Mouse (Mus musculus) gastrocnemius, adult 2 months (tissue): Measurements from ENCODE around the gene Coq10a. TPM values are rescaled to one million over a fixed set of nuclear protein-coding genes. Genes with fewer than 3 reads are reported as not detected.
"Not testable (repeated sequence)": the region's sequence is repeated elsewhere in the genome, so short reads cannot be mapped to it uniquely, and the experiment has no call there.

ENCODE experiments used
- DNase-seq: peaks from one replicate; pipeline ENCODE4 v3.0.0; 2022
- H3K27ac ChIP-seq: fragments of 200-600 bp; 2 replicates; pipeline ENCODE4 v1.8.1; 2022; ENCODE audit warnings: mild to moderate bottlenecking
- H3K4me3 ChIP-seq: fragments of 200-600 bp; 2 replicates; pipeline ENCODE4 v1.8.1; 2022; ENCODE audit warnings: mild to moderate bottlenecking, moderate library complexity
- CTCF ChIP-seq: fragments of 200-600 bp; IDR thresholded peaks from 2 replicates; pipeline ENCODE4 v1.8.1; 2022; ENCODE audit warnings: antibody characterized with exemption, mild to moderate bottlenecking, moderate library complexity
- intact Hi-C: fragments of 180-260 bp; cut with DNase I; formaldehyde crosslinking; loops from one replicate; pipeline ENCODE4 v1.15.1; 2025
- microRNA-seq: library from miRNA; unstranded; fragments of <30 nt; microRNA quantifications from one replicate; pipeline ENCODE4 v1.2.0, GENCODE M21; 2021
- total RNA-seq, 2 experiments: library from RNA; stranded (reverse); gene quantifications; 2 replicates each; pipeline ENCODE4 v1.2.3; 2021

Gene Coq10a
- total RNA-seq, 2 experiments from 2014 or later = 447 to 542 TPM

DNA sequence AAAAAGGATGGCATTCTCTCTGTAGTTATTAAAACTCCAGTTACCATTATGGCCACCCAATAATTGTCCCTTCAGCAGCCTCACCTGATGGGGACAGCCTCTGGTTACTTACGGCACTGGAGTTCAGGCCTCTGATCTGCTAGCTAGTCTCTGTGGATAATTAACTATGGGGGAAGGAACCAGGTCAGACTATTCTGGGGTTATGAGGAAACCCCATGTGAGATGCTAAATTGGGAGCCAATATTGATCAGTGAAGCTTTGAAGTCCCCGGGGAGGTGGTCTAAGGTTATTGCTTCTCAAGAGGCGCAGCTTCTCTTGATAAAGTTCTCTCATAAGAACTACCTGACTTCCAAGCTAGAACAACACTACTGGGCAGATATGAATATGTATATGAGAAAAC is 32.6 kb downstream of the Coq10a start:
- Histone ChIP-seq H3K27ac (peak overlapping the region; percentile 97), H3K4me3 (no peak overlapping the region)
- no peak for DNase-seq
- intact Hi-C loops = loop anchor here (2.0 to 5.0 kb wide), 2 partner anchors 41 to 119 kb away; partner anchors contain the start of gene Ankrd52
- no peak for TF ChIP-seq CTCF

DNA sequence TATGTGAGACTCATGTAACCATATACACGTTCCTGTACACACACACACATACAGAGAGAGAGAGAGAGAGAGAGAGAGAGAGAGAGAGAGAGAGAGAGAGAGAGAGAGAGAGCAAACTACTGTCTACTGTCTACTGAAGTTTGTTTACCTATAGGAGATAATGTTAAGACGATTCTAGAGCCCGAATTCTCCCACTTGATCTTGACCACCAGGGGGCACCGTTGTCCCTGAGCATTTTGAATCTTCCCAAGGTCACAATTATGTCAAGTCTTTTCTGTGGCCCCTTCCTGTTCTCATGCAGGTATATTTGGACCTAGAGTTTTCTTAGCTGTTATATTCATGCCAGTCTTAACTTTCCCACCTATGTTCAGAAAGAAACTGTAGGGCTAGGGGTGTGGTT is 33.2 kb downstream of the Coq10a start:
- intact Hi-C loops = loop anchor here (5.0 kb wide), 1 partner anchor 42 kb away; the partner anchor contains the start of gene Ankrd52

DNA sequence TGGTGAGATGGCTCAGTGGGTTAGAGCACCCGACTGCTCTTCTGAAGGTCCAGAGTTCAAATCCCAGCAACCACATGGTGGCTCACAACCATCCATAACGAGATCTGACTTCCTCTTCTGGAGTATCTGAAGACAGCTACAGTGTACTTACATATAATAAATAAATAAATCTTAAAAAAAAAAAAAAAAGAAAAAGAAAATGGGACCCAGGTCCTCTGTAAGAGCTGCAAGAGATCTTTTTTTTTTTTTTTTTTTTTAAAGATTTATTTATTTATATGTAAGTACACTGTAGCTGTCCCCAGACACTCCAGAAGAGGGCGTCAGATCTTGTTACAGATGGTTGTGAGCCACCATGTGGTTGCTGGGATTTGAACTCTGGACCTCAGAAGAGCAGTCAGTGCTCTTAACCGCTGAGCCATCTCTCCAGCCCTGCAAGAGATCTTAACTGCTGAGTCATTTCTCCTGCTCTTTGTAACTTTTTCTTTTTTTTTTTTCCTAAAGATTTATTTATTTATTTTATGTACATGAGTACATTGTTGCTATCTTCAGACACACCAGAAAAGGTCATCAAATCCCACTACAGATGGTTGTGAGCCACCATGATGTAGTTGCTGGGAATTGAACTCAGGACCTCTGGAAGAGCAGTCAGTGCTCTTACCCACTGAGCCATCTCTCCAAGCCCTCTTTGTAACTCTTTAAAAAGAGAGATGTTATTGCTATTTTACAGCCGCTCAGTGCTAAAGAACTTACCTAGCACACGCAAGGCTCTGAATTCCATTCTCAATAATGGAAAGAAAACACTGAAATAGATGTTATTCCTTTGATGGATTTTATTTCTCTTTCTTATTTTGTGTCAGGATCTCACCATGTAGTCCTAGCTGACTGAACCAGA is 36.2 kb downstream of the Coq10a start:
- DNase-seq, H3K4me3 ChIP-seq, H3K27ac ChIP-seq, intact Hi-C loops: not testable (repeated sequence)

More for the DNA sequence above, 33.2 kb downstream of the Coq10a start:
- DNase-seq = peak; percentile 85
- peak; percentile 78 for TF ChIP-seq CTCF
- Histone ChIP-seq H3K27ac (peak overlapping the region; percentile 97), H3K4me3 (no peak overlapping the region)

DNA sequence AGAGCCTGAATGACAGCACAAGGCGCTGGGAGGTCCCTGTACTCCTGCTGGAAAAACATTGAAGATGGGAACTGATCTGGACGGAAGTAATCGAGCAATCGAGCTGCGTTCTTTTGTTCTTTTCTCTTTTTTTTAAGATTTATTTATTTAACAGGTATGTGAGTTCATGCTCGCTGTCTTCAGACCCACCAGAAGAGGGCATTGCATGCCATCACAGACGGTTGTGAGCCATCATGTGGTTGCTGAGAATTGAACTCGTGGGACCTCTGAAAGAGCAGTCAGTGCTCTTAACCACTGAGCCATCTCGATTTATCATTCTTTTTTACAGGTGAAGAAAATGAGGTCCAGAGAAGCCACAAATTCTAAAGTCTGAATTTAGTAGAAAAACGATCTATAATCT is 41.2 kb downstream of the Coq10a start:
- no peak overlapping the region for H3K4me3 ChIP-seq
- intact Hi-C loops = no loop called here
- H3K27ac ChIP-seq = no peak overlapping the region
- DNase-seq = no peak
- no peak; the same call in 1 of the 2 replicates for TF ChIP-seq CTCF

DNA sequence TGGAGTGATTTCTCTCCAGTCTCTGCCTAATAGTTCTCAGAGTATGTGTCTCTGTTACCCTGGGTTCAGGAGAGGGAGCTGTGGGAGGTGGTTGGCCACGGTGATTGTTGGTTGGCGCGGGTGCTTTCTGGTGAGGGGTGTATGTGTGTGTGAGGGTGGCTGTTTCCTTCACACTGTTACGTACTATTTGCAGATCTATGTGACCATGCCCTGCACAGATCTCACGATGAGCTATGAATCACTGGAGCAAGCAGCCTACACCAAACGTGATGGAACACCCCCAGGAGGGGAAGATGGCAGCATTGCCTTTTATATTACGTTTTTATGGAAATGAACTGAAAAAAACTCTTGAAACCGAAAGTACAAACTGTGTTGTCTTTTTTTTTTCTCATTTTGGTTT is 42.0 kb downstream of the Coq10a start:
- Histone ChIP-seq H3K27ac (no peak overlapping the region), H3K4me3 (no peak overlapping the region)
- DNase-seq = no peak
- no peak for TF ChIP-seq CTCF
- intact Hi-C loops = no loop called here

DNA sequence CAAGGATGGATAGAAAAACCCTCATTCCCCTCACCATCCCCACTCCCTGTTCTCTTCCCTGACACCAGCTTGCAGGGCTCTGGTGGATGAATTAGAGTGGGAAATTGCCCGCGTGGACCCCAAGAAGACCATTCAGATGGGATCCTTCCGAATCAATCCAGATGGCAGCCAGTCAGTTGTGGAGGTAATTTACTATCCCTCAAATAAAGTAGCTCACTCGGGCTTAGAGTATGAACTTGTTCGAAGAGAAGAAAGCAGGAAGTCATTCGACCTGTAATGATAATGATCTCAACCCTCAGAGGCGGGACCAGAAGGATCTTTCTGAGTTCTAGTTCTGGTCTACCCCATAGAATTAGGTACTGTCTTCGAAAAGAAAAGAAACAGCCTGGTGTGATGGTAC is 45.3 kb downstream of the Coq10a start:
- Histone ChIP-seq H3K27ac (peak overlapping the region; percentile 99), H3K4me3 (peak overlapping the region; percentile 85)
- intact Hi-C loops = no loop called here
- DNase-seq = no peak
- no peak for TF ChIP-seq CTCF

DNA sequence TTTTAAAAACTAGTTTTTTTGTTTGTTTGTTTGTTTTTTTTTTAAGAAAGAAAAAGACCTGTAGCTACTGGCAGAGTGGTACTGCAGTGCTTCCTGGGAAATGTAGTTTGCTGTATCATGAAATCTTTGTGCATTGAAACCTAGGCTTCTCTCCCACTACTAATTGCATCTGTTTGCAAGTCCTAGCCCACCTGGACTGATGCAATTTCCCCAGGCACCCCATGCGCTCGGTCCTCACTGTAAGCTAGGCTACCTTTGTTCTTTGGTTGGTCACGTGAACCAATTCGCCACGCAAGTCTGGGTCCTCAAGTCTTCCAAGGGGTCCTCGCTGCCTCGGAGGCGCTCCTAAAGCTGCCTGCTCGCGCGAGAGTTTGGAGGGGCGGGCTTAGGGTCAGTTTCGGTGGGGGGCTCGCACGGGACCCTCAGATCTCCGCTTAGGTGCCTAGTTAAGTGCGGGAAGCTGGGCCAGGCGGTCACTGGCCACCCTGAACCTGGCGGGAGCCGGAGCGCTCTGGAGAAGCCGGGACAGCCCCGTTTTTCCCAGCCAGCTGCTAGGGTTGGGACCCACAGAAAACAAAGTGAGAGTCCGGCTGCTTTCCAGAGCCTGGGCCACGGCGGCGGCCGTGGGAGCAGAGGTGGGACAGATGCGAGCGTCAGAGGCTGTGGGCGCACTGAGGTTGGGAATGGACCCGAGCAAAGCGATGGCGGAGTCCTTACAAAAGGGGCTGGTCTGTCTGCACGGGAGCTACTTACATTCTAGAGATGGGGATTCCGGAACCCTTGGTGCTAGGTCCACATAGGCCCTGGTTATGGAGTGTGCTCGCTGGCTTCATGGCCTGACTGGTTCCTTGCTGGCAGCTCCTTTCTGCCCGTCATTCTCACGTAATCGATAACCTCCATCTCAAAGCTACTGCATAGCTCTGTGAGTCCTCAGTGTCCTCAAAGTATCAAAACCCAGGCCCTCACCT is 46.4 kb downstream of the Coq10a start, which contains the start of gene Cnpy2:
Gene Cnpy2, plus strand, starts transcription at position 319 of the 968 bp plus-strand sequence.
- DNase-seq = peak; percentile 89
- peak within 1 kb of the TSS; percentile 85 for H3K4me3 ChIP-seq
- TF ChIP-seq CTCF = no peak
- H3K27ac ChIP-seq = peak within 1 kb of the TSS; percentile 99
- intact Hi-C loops = no loop called here

DNA sequence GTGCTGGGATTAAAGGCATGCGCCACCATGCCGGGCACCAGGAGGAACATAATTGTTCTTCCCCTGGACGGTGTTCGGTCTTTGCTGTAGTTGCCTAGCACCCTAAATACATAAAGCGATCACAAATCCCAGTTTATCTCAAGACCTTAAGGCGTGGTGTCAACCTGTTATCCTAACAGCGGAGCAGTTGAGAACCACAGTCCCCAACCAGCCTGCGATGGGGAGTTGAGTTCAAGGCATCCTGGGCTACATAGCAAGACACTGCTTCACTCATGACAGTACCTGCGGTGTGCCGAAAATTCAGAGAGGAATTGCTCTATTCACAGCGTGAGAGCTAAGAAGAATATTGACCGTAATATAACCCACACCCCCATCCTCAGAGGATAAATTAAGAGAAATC is 47.2 kb downstream of the Coq10a start:
- intact Hi-C loops = no loop called here
- DNase-seq = no peak
- Histone ChIP-seq H3K27ac (peak overlapping the region; percentile 99), H3K4me3 (peak overlapping the region; percentile 85)
- TF ChIP-seq CTCF = no peak

DNA sequence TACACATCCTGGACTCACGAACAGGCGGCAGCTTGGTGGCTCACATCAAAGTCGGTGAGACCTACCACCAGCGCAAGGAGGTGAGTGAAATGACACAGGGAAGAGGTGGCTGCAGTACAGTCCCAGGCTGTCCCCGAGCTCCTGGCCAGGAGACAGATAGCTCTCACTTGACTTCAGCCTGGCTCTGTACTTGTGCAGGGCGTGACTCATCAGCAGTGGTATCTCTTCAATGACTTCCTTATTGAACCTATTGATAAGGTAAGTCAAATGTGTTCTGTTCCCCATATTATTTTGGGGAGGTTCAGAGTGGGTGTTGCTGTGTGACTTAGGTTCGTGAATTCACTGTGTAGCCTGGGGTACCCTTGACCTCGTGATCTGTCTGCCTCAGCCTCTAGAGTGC is 53.2 kb downstream of the Coq10a start:
- TF ChIP-seq CTCF = no peak
- Histone ChIP-seq H3K27ac (no peak overlapping the region), H3K4me3 (no peak overlapping the region)
- no peak for DNase-seq
- intact Hi-C loops = no loop called here

Small RNA genes lying within 50 kb of the gene (microRNA-seq; reads per million reads assigned to microRNA genes)
- gene Gm25361 (not detected), gene Gm26308 (not detected), gene Mir6914 (not detected), gene Mir6915 (not detected)

Other genes starting within 250 kb of the Coq10a start
- 10 to 100 TPM; 51.8 to 71.2 TPM for gene Rbms2, start 188.7 kb downstream of the Coq10a start, total RNA-seq
- under 1 TPM; 0.59 to 0.67 TPM for gene Gls2, start 174.5 kb downstream of the Coq10a start, total RNA-seq
- gene Spryd4, start 157.2 kb downstream of the Coq10a start, total RNA-seq = 10 to 100 TPM; 29.5 to 36.4 TPM
- gene Mip, start 143.2 kb downstream of the Coq10a start, total RNA-seq = not detected
- 1 to 10 TPM; 1.8 to 2.5 TPM for gene Timeless, start 136.9 kb downstream of the Coq10a start, total RNA-seq
- not detected for gene Apon, start 114.9 kb downstream of the Coq10a start, total RNA-seq
- not detected for gene Apof, start 100.3 kb downstream of the Coq10a start, total RNA-seq
- 1 to 10 TPM; 3.2 to 4.5 TPM for gene Stat2, start 98.4 kb downstream of the Coq10a start, total RNA-seq
- gene Il23a, start 70.2 kb downstream of the Coq10a start, total RNA-seq = not detected
- gene Pan2, start 65.7 kb downstream of the Coq10a start, total RNA-seq = 1 to 10 TPM; 5.1 to 5.3 TPM
- 10 to 100 TPM; 35.1 to 52.1 TPM for gene Cnpy2, start 46.5 kb downstream of the Coq10a start, total RNA-seq
- gene Cs, start 31.3 kb downstream of the Coq10a start, total RNA-seq = 100 to 1,000 TPM; 541 to 658 TPM
- 10 to 100 TPM; 46.7 to 58.9 TPM for gene Ankrd52, start 8.1 kb upstream of the Coq10a start, total RNA-seq
- not detected for gene Slc39a5, start 32.2 kb upstream of the Coq10a start, total RNA-seq
- 10 to 100 TPM; 56.7 to 59.0 TPM for gene Nabp2, start 42.5 kb upstream of the Coq10a start, total RNA-seq
- gene Rnf41, start 42.7 kb upstream of the Coq10a start, total RNA-seq = 10 to 100 TPM; 13.3 to 13.4 TPM
- gene Smarcc2, start 90.3 kb upstream of the Coq10a start, total RNA-seq = 10 to 100 TPM; 46.5 to 53.2 TPM
- 100 to 1,000 TPM; 171 to 179 TPM for gene Myl6, start 125.1 kb upstream of the Coq10a start, total RNA-seq
- 10 to 100 TPM in 1 of 2 experiments, 1 to 10 TPM in 1; 6.5 to 17.8 TPM for gene Myl6b, start 129.7 kb upstream of the Coq10a start, total RNA-seq
- gene Esyt1, start 156.9 kb upstream of the Coq10a start, total RNA-seq = 10 to 100 TPM; 13.7 to 14.3 TPM
- 1 to 10 TPM; 4.2 to 6.5 TPM for gene Zc3h10, start 178.8 kb upstream of the Coq10a start, total RNA-seq
- 1,000 to 10,000 TPM in 1 of 2 experiments, 100 to 1,000 TPM in 1; 932 to 1,025 TPM for gene Rpl41, start 180.3 kb upstream of the Coq10a start, total RNA-seq
- gene Pa2g4, start 197.0 kb upstream of the Coq10a start, total RNA-seq = 10 to 100 TPM; 37.8 to 39.3 TPM
- 1 to 10 TPM; 1.6 to 2.6 TPM for gene Erbb3, start 220.7 kb upstream of the Coq10a start, total RNA-seq